Mouse (Mus musculus): Measurements from ENCODE around the gene Rab3gap1. TPM values are rescaled to one million over a fixed set of nuclear protein-coding genes. Genes with fewer than 3 reads are reported as not detected.
A peak's percentile ranks its signal among the peaks of the same experiment; 100 is the strongest.
"Not testable (repeated sequence)": the region's sequence is repeated elsewhere in the genome, so short reads cannot be mapped to it uniquely, and the experiment has no call there.

Gene Rab3gap1
- polyA plus RNA-seq, 1 experiment from 2014 or later = 19.9 TPM

GRCm38 (mm10) chr1:127946615-127947249 lies 78.2 kb downstream of the Rab3gap1 start:
- Histone ChIP-seq H3K4me1 (ENCODE audit: control insufficient read depth, insufficient read depth, low read length) (peaks cover 19% of the 10 kb centered on the region; the same call in 1 of the 2 replicates), H3K27ac (ENCODE audit: low read length) (no peak overlapping the region), H3K9me3 (ENCODE audit: control insufficient read depth, low read length) (no peaks in the 10 kb centered on the region), H3K4me3 (ENCODE audit: low read length) (no peak overlapping the region), H3K9ac (ENCODE audit: low read depth, low read length) (no peak overlapping the region), H3K36me3 (ENCODE audit: control insufficient read depth, insufficient read depth, low read length) (0 out of 2 replicates have a peak, but pooled peaks cover 10% of the 10 kb centered on the region), H3K4me2 (ENCODE audit: low read depth, low read length) (no peak overlapping the region), H3K27me3 (replicated peaks; ENCODE audit: control insufficient read depth, insufficient read depth, low read length) (no peaks in the 10 kb centered on the region)
- ATAC-seq = no peak
- 76% methylated on average over 5 of the region's 5 CpGs for WGBS

- no peak for ATAC-seq
Measured at GRCm38 (mm10) chr1:127948748-127949147, 80.2 kb downstream of the Rab3gap1 start.

GRCm38 (mm10) chr1:127952276-127952675 lies 83.7 kb downstream of the Rab3gap1 start:
- Histone ChIP-seq H3K4me3 (ENCODE audit: low read length) (no peak overlapping the region), H3K36me3 (ENCODE audit: control insufficient read depth, insufficient read depth, low read length) (no peaks in the 10 kb centered on the region), H3K27ac (ENCODE audit: low read length) (no peak overlapping the region), H3K4me2 (ENCODE audit: low read depth, low read length) (no peak overlapping the region), H3K9ac (ENCODE audit: low read depth, low read length) (no peak overlapping the region), H3K9me3 (ENCODE audit: control insufficient read depth, low read length) (no peaks in the 10 kb centered on the region), H3K4me1 (ENCODE audit: control insufficient read depth, insufficient read depth, low read length) (no peaks in the 10 kb centered on the region), H3K27me3 (replicated peaks; ENCODE audit: control insufficient read depth, insufficient read depth, low read length) (no peaks in the 10 kb centered on the region)
- ATAC-seq = no peak
- 86% methylated on average over 4 of the region's 4 CpGs for WGBS

More at GRCm38 (mm10) chr1:127948748-127949147, 80.2 kb downstream of the Rab3gap1 start:
- WGBS = 72% methylated on average over 5 of the region's 5 CpGs
- no peaks in the 10 kb centered on the region for H3K27me3 ChIP-seq (replicated peaks; ENCODE audit: control insufficient read depth, insufficient read depth, low read length)
- 0 out of 2 replicates have a peak, but pooled peaks cover 13% of the 10 kb centered on the region for H3K4me1 ChIP-seq (ENCODE audit: control insufficient read depth, insufficient read depth, low read length)
- H3K9ac ChIP-seq (ENCODE audit: low read depth, low read length) = no peak overlapping the region
- H3K4me3 ChIP-seq (ENCODE audit: low read length) = no peak overlapping the region
- 0 out of 2 replicates have a peak, but pooled peaks cover 5% of the 10 kb centered on the region for H3K36me3 ChIP-seq (ENCODE audit: control insufficient read depth, insufficient read depth, low read length)
- H3K9me3 ChIP-seq (ENCODE audit: control insufficient read depth, low read length) = no peaks in the 10 kb centered on the region
- no peak overlapping the region for H3K27ac ChIP-seq (ENCODE audit: low read length)
- no peak overlapping the region for H3K4me2 ChIP-seq (ENCODE audit: low read depth, low read length)

GRCm38 (mm10) chr1:127954198-127954597 lies 85.6 kb downstream of the Rab3gap1 start:
- not testable (repeated sequence) for H3K27ac ChIP-seq (ENCODE audit: low read length); H3K4me1 ChIP-seq (ENCODE audit: control insufficient read depth, insufficient read depth, low read length); H3K4me2 ChIP-seq (ENCODE audit: low read depth, low read length); H3K9ac ChIP-seq (ENCODE audit: low read depth, low read length); ATAC-seq; H3K4me3 ChIP-seq (ENCODE audit: low read length); H3K9me3 ChIP-seq (ENCODE audit: control insufficient read depth, low read length); H3K27me3 ChIP-seq (replicated peaks; ENCODE audit: control insufficient read depth, insufficient read depth, low read length); H3K36me3 ChIP-seq (ENCODE audit: control insufficient read depth, insufficient read depth, low read length)
- WGBS = 77% methylated on average over 4 of the region's 4 CpGs

- Histone ChIP-seq H3K9me3 (ENCODE audit: control insufficient read depth, low read length) (no peaks in the 10 kb centered on the region), H3K27ac (ENCODE audit: low read length) (no peak overlapping the region), H3K4me3 (ENCODE audit: low read length) (no peak overlapping the region), H3K9ac (ENCODE audit: low read depth, low read length) (no peak overlapping the region), H3K4me1 (ENCODE audit: control insufficient read depth, insufficient read depth, low read length) (peaks cover 3% of the 10 kb centered on the region; the same call in 1 of the 2 replicates), H3K27me3 (replicated peaks; ENCODE audit: control insufficient read depth, insufficient read depth, low read length) (no peaks in the 10 kb centered on the region), H3K36me3 (ENCODE audit: control insufficient read depth, insufficient read depth, low read length) (no peaks in the 10 kb centered on the region), H3K4me2 (ENCODE audit: low read depth, low read length) (no peak overlapping the region)
- ATAC-seq = no peak
- WGBS = 65% methylated on average over 4 of the region's 4 CpGs
Measured at GRCm38 (mm10) chr1:127954800-127955199, 86.2 kb downstream of the Rab3gap1 start.

GRCm38 (mm10) chr1:127956524-127956923 lies 88.0 kb downstream of the Rab3gap1 start:
- H3K9ac ChIP-seq (ENCODE audit: low read depth, low read length) = no peak overlapping the region
- H3K27me3 ChIP-seq (replicated peaks; ENCODE audit: control insufficient read depth, insufficient read depth, low read length) = no peaks in the 10 kb centered on the region
- H3K4me2 ChIP-seq (ENCODE audit: low read depth, low read length) = no peak overlapping the region
- no peaks in the 10 kb centered on the region for H3K36me3 ChIP-seq (ENCODE audit: control insufficient read depth, insufficient read depth, low read length)
- H3K4me1 ChIP-seq (ENCODE audit: control insufficient read depth, insufficient read depth, low read length) = peaks cover 3% of the 10 kb centered on the region; the same call in 1 of the 2 replicates
- no peaks in the 10 kb centered on the region for H3K9me3 ChIP-seq (ENCODE audit: control insufficient read depth, low read length)
- no peak overlapping the region for H3K27ac ChIP-seq (ENCODE audit: low read length)
- no peak for ATAC-seq
- H3K4me3 ChIP-seq (ENCODE audit: low read length) = no peak overlapping the region
- 91% methylated on average over 1 of the region's 1 CpGs for WGBS

- H3K27ac ChIP-seq (ENCODE audit: low read length) = 0 out of 2 replicates have a peak overlapping the region, but pooled peaks have one; percentile 27
- WGBS = 46% methylated on average over 5 of the region's 5 CpGs
Measured at GRCm38 (mm10) chr1:127958801-127959200, 90.2 kb downstream of the Rab3gap1 start.

GRCm38 (mm10) chr1:127959312-127959718 lies 90.7 kb downstream of the Rab3gap1 start:
- WGBS = 46% methylated on average over 7 of the region's 7 CpGs
- H3K36me3 ChIP-seq (ENCODE audit: control insufficient read depth, insufficient read depth, low read length) = no peaks in the 10 kb centered on the region
- no peaks in the 10 kb centered on the region for H3K9me3 ChIP-seq (ENCODE audit: control insufficient read depth, low read length)
- ATAC-seq = no peak
- peaks cover 3% of the 10 kb centered on the region; the same call in 1 of the 2 replicates for H3K4me1 ChIP-seq (ENCODE audit: control insufficient read depth, insufficient read depth, low read length)
- H3K27ac ChIP-seq (ENCODE audit: low read length) = no peak overlapping the region
- no peaks in the 10 kb centered on the region for H3K27me3 ChIP-seq (replicated peaks; ENCODE audit: control insufficient read depth, insufficient read depth, low read length)
- H3K4me2 ChIP-seq (ENCODE audit: low read depth, low read length) = no peak overlapping the region
- no peak overlapping the region for H3K4me3 ChIP-seq (ENCODE audit: low read length)
- no peak overlapping the region for H3K9ac ChIP-seq (ENCODE audit: low read depth, low read length)

More at GRCm38 (mm10) chr1:127958801-127959200, 90.2 kb downstream of the Rab3gap1 start:
- Histone ChIP-seq H3K4me1 (ENCODE audit: control insufficient read depth, insufficient read depth, low read length) (peaks cover 3% of the 10 kb centered on the region; the same call in 1 of the 2 replicates), H3K9me3 (ENCODE audit: control insufficient read depth, low read length) (no peaks in the 10 kb centered on the region), H3K27me3 (replicated peaks; ENCODE audit: control insufficient read depth, insufficient read depth, low read length) (no peaks in the 10 kb centered on the region), H3K36me3 (ENCODE audit: control insufficient read depth, insufficient read depth, low read length) (no peaks in the 10 kb centered on the region), H3K4me2 (ENCODE audit: low read depth, low read length) (no peak overlapping the region), H3K4me3 (ENCODE audit: low read length) (no peak overlapping the region), H3K9ac (ENCODE audit: low read depth, low read length) (no peak overlapping the region)
- no peak for ATAC-seq

- Histone ChIP-seq H3K27ac (ENCODE audit: low read length) (no peak overlapping the region), H3K9me3 (ENCODE audit: control insufficient read depth, low read length) (no peaks in the 10 kb centered on the region), H3K27me3 (replicated peaks; ENCODE audit: control insufficient read depth, insufficient read depth, low read length) (no peaks in the 10 kb centered on the region), H3K9ac (ENCODE audit: low read depth, low read length) (no peak overlapping the region), H3K4me3 (ENCODE audit: low read length) (no peak overlapping the region), H3K4me2 (ENCODE audit: low read depth, low read length) (no peak overlapping the region), H3K36me3 (ENCODE audit: control insufficient read depth, insufficient read depth, low read length) (no peaks in the 10 kb centered on the region), H3K4me1 (ENCODE audit: control insufficient read depth, insufficient read depth, low read length) (peaks cover 3% of the 10 kb centered on the region; the same call in 1 of the 2 replicates)
- no peak for ATAC-seq
- WGBS = 93% methylated on average over 1 of the region's 1 CpGs
Measured at GRCm38 (mm10) chr1:127961140-127961539, 92.6 kb downstream of the Rab3gap1 start.
